Mouse (Mus musculus) midbrain, postnatal 0 days (tissue): Measurements from ENCODE around the gene Olfm4. TPM values are rescaled to one million over a fixed set of nuclear protein-coding genes. Genes with fewer than 3 reads are reported as not detected.

Experiments used
- ATAC-seq: fragments of 200-750 bp; cut with Nextera tagmentation; 2 replicates; pipeline ENCODE4 v1.8.0; 2017; ENCODE audit warnings: moderate number of reproducible peaks, mild to moderate bottlenecking, moderate TSS enrichment, moderate library complexity; ENCODE audit not compliant: low FRiP score
- DNase-seq: peaks from one replicate; pipeline ENCODE4 v3.0.0-alpha.2; 2015; ENCODE audit warnings: low spot score
- H3K27ac ChIP-seq: fragments of 300-500 bp; sonication (generic); 2 replicates; pipeline ENCODE4 v1.5.1; 2014; ENCODE audit warnings: low read depth, mild to moderate bottlenecking, low read length, mixed read lengths
- H3K27me3 ChIP-seq: fragments of 300-500 bp; sonication (generic); 2 replicates; pipeline ENCODE4 v1.6.1; 2014; ENCODE audit warnings: low read length, control low read depth, mixed read lengths; ENCODE audit not compliant: insufficient read depth
- H3K36me3 ChIP-seq: fragments of 300-500 bp; sonication (generic); 2 replicates; pipeline ENCODE4 v1.6.1; 2014; ENCODE audit warnings: low read length, control low read depth, mixed read lengths; ENCODE audit not compliant: insufficient read depth
- H3K4me1 ChIP-seq: fragments of 300-500 bp; sonication (generic); 2 replicates; pipeline ENCODE4 v1.6.1; 2014; ENCODE audit warnings: mild to moderate bottlenecking, control low read depth, antibody characterized with exemption, low read length, mixed read lengths; ENCODE audit not compliant: insufficient read depth
- H3K4me2 ChIP-seq: fragments of 300-500 bp; sonication (generic); 2 replicates; pipeline ENCODE4 v1.6.1; 2014; ENCODE audit warnings: low read depth, mild to moderate bottlenecking, low read length, mixed read lengths; ENCODE audit not compliant: poor library complexity, severe bottlenecking
- H3K4me3 ChIP-seq: fragments of 300-500 bp; sonication (generic); 2 replicates; pipeline ENCODE4 v1.5.1; 2014; ENCODE audit warnings: low read depth, mild to moderate bottlenecking, low read length, moderate library complexity
- H3K9ac ChIP-seq: fragments of 300-500 bp; sonication (generic); replicated peaks from 2 replicates; pipeline ENCODE4 v1.6.1; 2014; ENCODE audit warnings: mild to moderate bottlenecking, low read length, moderate library complexity, mixed read lengths; ENCODE audit not compliant: poor library complexity, severe bottlenecking
- H3K9me3 ChIP-seq: fragments of 300-500 bp; sonication (generic); 2 replicates; pipeline ENCODE4 v1.6.1; 2016; ENCODE audit warnings: low read length, control low read depth
- CTCF ChIP-seq: IDR thresholded peaks from 2 replicates; pipeline ENCODE4 v1.5.1; 2016; ENCODE audit warnings: antibody characterized with exemption, mild to moderate bottlenecking
- WGBS: fragments of 180-500 bp; shearing (Covaris S2); extraction: QIAGEN DNeasy Blood & Tissue Kit; methylation state at CpG from one replicate; pipeline ENCODE4 v1.1.7; 2014; 5-methylcytosine and 5-hydroxymethylcytosine counted together
- polyA plus RNA-seq: library from polyadenylated mRNA; unstranded; fragments of >200 nt; fragmentation: Nextera tagmentation; extraction: Ambion mirVana; gene quantifications from 2 replicates; pipeline ENCODE4 v1.2.1, GENCODE M21; 2015
- total RNA-seq: library from RNA; depleted of rRNA; stranded (reverse); fragments of >200 nt; gene quantifications from 2 replicates; pipeline ENCODE4 v1.2.3, GENCODE M21; 2014

The Olfm4 gene
- total and polyA plus RNA-seq, 2 experiments from 2014 or later: 0.77 to 1.3 TPM

GRCm38 (mm10) chr14:80007686-80008085 lies 23.8 kb downstream of the Olfm4 start:
- H3K27ac ChIP-seq: no peak overlapping the region
- no peaks in the 10 kb centered on the region for H3K27me3 ChIP-seq
- DNase-seq (no peak), ATAC-seq (no peak)
- no peaks in the 10 kb centered on the region for H3K36me3 ChIP-seq
- no peaks in the 10 kb centered on the region for H3K4me1 ChIP-seq
- no peak for TF ChIP-seq CTCF
- no peak overlapping the region for H3K4me2 ChIP-seq
- H3K9ac ChIP-seq: no peak overlapping the region
- H3K9me3 ChIP-seq: no peaks in the 10 kb centered on the region
- no peak overlapping the region for H3K4me3 ChIP-seq
- 82% methylated on average over 3 of the region's 3 CpGs for WGBS

- no peaks in the 10 kb centered on the region for H3K27me3 ChIP-seq
- H3K36me3 ChIP-seq: no peaks in the 10 kb centered on the region
- no peak overlapping the region for H3K27ac ChIP-seq
- DNase-seq: no peak
- H3K9ac ChIP-seq: no peak overlapping the region
- no peak for TF ChIP-seq CTCF
- H3K4me1 ChIP-seq: no peaks in the 10 kb centered on the region
- H3K4me2 ChIP-seq: no peak overlapping the region
- 89% methylated on average over 3 of the region's 3 CpGs for WGBS
- no peak overlapping the region for H3K4me3 ChIP-seq
- no peaks in the 10 kb centered on the region for H3K9me3 ChIP-seq
- no peak for ATAC-seq
Measured at GRCm38 (mm10) chr14:80010426-80010825, 26.5 kb downstream of the Olfm4 start.

DNA sequence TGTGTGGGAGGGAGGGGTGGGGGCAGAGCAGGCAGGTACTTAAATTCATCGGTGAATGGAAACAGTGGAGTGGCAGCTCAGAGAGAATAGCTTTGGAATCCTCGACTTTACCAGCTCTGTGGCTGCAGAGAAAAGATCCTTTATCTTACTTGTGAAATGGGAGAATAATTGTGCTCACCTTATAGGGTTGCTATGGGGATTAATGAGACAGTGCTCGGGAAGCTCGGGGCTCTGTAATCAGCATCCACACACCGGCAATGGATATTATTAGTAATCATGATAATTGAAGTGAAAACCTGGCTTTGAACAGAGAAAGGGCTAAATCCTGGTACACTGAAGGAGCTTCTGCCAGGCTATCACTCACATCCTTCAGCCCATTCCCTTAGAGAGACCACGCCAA lies 31.1 kb downstream of the Olfm4 start:
- no peak for TF ChIP-seq CTCF
- H3K36me3 ChIP-seq: no peaks in the 10 kb centered on the region
- H3K4me3 ChIP-seq: no peak overlapping the region
- H3K27ac ChIP-seq: no peak overlapping the region
- H3K4me2 ChIP-seq: no peak overlapping the region
- DNase-seq (no peak), ATAC-seq (no peak)
- no peaks in the 10 kb centered on the region for H3K9me3 ChIP-seq
- no peaks in the 10 kb centered on the region for H3K4me1 ChIP-seq
- no peaks in the 10 kb centered on the region for H3K27me3 ChIP-seq
- no peak overlapping the region for H3K9ac ChIP-seq
- whole genome bisulfite sequencing: 18% methylated on average over 6 of the region's 6 CpGs

DNA sequence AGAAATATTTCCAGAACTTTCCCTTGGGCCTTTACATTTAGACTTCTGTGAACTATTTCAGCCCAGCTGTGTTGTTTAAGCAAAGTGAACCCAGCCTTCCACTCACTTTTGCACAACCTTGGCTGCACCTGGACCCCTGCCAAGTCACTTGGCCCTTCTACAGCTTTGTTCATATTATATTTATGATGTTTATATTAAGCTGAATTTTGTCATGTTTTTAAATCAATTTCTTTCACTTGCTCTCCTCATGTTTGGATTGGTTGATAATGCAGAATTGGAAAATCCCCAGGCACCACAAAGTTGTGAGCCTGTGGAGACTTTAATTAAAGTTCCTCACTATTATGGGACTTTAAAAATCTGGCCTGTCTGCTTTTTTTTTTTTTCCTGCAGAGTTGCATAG lies 32.2 kb downstream of the Olfm4 start:
- no peak overlapping the region for H3K4me3 ChIP-seq
- no peaks in the 10 kb centered on the region for H3K27me3 ChIP-seq
- ATAC-seq (no peak), DNase-seq (no peak)
- H3K4me1 ChIP-seq: no peaks in the 10 kb centered on the region
- no peak overlapping the region for H3K9ac ChIP-seq
- no peak for TF ChIP-seq CTCF
- no peak overlapping the region for H3K4me2 ChIP-seq
- no peak overlapping the region for H3K27ac ChIP-seq
- no peaks in the 10 kb centered on the region for H3K36me3 ChIP-seq
- H3K9me3 ChIP-seq: no peaks in the 10 kb centered on the region

GRCm38 (mm10) chr14:80026078-80026477 lies 42.2 kb downstream of the Olfm4 start:
- H3K4me2 ChIP-seq: no peak overlapping the region
- ATAC-seq (no peak), DNase-seq (no peak)
- H3K4me3 ChIP-seq: no peak overlapping the region
- no peaks in the 10 kb centered on the region for H3K4me1 ChIP-seq
- TF ChIP-seq CTCF: no peak
- 79% methylated on average over 6 of the region's 6 CpGs for WGBS
- H3K36me3 ChIP-seq: no peaks in the 10 kb centered on the region
- no peak overlapping the region for H3K27ac ChIP-seq
- H3K9ac ChIP-seq: no peak overlapping the region
- H3K27me3 ChIP-seq: no peaks in the 10 kb centered on the region
- no peaks in the 10 kb centered on the region for H3K9me3 ChIP-seq

GRCm38 (mm10) chr14:80029297-80030001 lies 45.6 kb downstream of the Olfm4 start:
- no peak overlapping the region for H3K4me2 ChIP-seq
- H3K27ac ChIP-seq: no peak overlapping the region
- H3K4me1 ChIP-seq: no peaks in the 10 kb centered on the region
- H3K27me3 ChIP-seq: no peaks in the 10 kb centered on the region
- ATAC-seq (no peak), DNase-seq (no peak)
- no peak for TF ChIP-seq CTCF
- no peaks in the 10 kb centered on the region for H3K9me3 ChIP-seq
- no peaks in the 10 kb centered on the region for H3K36me3 ChIP-seq
- WGBS: 82% methylated on average over 3 of the region's 3 CpGs
- H3K4me3 ChIP-seq: no peak overlapping the region
- H3K9ac ChIP-seq: no peak overlapping the region
